Mouse (Mus musculus): ENCODE results near the gene Osbpl3.

DNA sequence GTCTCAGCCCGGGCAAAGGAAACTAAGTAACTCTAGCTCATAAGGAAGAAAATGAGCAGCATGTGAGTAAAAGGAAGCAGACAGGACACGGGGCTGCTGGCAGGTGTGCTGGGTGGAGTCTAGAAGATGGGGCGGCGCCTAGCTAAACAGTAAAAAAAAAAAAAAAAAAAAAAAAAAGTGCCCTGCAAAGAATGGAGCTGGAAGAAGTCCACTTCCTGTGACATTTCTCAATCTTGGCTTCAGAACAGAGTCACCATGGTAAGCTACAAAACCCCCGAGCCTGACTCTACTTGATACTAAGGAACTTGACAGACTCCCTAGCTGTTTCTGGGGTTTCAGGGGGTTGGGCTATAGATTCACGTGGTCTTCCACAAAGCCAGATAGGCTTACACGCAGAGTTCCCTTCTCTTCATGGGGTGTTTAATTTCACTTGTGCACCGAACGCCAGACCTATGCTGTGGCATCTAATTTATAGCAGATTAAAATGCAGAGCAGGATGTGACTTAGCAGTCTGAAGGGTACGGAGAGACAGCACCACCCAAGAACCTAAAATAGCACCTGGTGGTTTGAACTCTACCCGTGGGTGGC, 74.4 kb downstream of the Osbpl3 start:
- TF ChIP-seq POLR2A (IDR thresholded peaks at IDR 0.05; ENCODE audit: insufficient read depth, low read depth, low read length), result peak; percentile 23; the same call in 1 of the 2 replicates
- no peak for TF ChIP-seq CTCF (IDR thresholded peaks at IDR 0.05)
